Mouse (Mus musculus) cortical plate, adult 2 months (tissue): Measurements from ENCODE around the gene Gpatch1.

Experiments
- CTCF ChIP-seq: fragments of 200-500 bp; IDR thresholded peaks from 2 replicates; pipeline ENCODE4 v1.5.1; 2011; ENCODE audit warnings: mild to moderate bottlenecking, control low read depth, low read length; ENCODE audit not compliant: insufficient read depth; ENCODE audit errors: extremely low read depth
- POLR2A ChIP-seq: fragments of 200-500 bp; IDR thresholded peaks from 2 replicates; pipeline ENCODE4 v1.6.1; 2011; ENCODE audit warnings: mild to moderate bottlenecking, low read length, control low read depth; ENCODE audit not compliant: insufficient read depth; ENCODE audit errors: extremely low read depth

- no peak for TF ChIP-seq POLR2A
- no peak for TF ChIP-seq CTCF
Observed at GRCm38 (mm10) chr7:35263595-35264489, 54.4 kb downstream of the Gpatch1 start.
